Mouse (Mus musculus): ENCODE measurements around the gene Cep295nl.
"Not testable (repeated sequence)": the region's sequence is repeated elsewhere in the genome, so short reads cannot be mapped to it uniquely, and the experiment has no call there.

Cep295nl gene

DNA sequence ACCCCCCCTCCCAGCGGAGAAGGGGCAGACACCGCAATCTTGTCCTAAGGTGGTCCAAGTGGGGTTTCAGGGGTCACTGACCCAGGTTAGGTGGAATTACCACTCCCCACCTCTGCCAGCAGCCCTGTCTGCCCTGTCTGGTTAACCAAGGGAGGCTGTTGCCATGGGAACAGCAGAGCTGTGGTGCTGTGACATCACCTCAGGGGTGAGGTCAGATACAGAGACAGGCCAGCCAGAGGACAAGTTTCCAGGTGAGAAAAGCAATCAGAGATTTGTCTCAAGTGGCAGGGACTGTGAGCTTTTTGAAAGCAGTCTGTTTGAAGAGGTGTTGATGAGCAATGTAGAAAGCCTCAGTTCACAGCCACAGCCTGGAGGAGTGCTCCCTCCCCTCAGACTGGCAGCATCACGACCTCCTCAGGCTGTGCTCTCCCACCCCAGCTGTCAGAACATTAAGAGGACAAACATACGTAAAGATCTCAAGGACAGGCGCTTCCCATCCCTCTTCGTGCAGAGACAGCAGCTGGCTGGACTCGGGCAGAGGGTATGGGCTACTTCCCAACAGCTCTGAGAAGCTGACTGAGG is at the start of gene Cep295nl:
Gene Cep295nl (minus strand): TSS at position 101 of the 582 bp plus-strand sequence.
- DNase-seq: peak; percentile 40

DNA sequence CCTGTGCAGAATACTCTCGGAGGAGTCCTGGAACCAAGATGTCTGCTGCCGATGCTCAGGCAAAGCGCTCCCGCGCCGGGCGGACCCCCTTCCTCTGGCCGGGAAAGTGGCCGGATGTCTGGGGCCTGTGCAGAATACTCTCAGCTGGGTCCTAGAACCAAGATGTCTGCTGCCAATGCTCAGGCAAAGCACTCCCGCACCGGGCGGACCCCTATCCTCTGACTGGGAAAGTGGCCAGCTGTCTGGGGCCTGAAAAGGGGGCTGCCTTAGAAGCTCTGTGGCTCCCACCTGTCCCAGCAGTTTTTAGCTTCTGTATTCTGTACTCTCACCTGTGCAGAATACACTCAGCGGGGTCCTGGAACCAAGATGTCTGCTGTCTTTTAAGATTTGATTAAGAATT is 45.5 kb upstream of the Cep295nl start:
- peak; percentile 4 for DNase-seq

DNA sequence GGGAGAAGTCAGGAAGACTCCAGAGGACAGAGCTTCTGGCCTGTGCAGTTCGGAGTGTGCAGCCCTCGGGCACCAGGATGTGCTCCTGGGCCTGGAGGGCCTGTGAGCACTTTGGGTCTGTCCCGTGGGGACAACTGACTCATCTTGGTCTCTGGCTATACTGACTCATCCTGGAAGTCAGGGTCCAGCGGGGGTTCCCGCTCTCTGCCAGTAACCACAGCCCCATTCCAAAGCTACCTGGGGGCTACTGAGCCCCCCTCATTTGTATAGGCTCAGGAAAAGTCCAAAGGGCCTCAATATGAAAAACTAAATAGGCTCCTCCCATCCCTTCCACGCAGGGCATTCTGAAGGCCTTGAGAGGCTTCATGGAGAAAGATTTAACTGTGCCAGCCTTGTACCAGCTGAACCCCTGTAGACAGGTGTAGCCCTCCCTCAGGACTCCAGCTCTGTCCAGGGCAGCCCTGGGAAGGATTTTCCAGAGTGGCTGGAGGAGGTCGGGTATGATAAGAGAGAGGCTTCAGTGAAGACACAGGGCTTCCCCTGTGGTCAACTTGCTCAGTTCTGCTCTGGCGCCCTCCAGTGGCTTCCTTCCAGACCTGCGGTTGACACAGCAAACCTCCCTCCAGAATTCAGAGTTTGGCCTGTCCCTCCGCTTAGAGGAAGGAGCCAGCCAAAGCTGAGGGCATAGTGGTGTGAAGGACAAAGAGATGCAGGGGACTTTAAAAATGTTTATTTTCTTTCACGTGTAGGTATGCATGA is 37.1 kb upstream of the Cep295nl start:
- DNase-seq: peak; percentile 93

DNA sequence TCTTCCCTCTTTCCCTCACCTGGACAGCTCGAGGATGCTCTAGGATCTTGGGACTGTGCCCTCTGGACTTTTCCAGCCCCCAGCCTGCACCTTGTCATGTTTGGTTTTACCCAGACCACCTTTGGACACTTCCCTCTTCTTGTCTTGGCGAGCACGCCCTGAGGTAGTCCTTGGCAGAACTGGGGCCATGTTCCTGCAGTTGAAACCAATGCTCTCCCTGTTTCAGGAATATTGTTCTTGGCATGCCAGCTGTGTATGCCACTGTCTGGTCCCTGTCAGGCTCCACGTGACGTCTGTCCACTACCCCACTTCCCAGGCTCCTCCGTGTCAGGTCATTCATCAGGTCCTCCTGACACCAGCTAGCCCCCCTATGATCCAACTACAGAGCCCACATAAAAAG is 36.4 kb upstream of the Cep295nl start:
- DNase-seq: no peak

DNA sequence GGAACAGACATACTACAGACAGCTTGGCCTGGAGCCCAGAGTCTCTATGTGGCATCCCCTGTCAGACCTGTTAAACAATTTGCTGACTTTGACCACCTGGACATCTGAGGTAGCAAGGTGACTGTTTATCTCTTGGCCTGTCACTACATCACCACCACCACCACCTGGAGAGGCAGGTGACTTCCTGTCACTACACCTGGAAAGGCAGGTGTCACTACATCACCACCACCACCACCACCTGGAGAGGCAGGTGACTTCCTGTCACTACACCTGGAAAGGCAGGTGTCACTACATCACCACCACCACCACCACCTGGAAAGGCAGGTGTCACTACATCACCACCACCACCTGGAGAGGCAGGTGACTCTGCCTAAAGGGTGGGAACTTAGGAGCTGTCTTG is 34.0 kb upstream of the Cep295nl start:
- not testable (repeated sequence) for DNase-seq

DNA sequence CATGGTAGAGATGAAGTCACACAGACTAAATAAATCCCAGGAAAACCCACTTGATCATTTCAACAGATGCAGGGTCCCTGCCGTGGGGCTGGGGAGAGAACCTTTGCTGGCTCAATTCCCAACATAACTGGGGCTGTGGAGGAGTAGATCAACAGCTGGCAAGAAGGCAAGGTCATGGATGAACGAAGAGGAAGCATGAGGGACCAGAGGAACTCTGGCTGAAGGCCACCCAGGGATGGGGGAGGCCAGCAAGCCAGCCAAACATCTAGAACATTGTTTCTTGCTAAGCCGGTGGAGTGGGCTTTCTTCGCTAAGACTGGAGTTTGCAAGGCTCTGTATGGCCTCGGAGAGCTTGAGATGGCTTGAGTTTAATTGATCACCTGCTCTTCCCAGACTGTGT is 33.6 kb upstream of the Cep295nl start:
- DNase-seq: no peak

DNA sequence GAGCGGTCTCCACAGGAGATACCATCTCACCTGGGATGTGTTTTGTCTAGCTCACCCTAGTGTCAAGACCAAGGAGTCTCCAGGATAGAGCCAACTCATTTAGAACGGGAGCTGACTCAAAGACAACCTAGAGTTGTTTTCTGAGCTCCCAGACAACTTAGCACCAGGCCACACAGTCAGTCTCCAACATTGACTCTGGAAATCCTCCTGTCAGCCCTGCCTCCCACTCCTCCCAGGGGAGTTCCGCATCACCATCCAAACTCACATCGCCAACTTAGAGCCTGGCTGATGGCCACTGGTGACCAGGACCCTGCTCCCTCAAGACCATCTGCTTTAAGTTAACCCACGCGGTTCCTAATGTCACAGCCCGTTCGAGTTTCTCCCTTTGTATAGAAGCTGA is 33.2 kb upstream of the Cep295nl start:
- no peak for DNase-seq

DNA sequence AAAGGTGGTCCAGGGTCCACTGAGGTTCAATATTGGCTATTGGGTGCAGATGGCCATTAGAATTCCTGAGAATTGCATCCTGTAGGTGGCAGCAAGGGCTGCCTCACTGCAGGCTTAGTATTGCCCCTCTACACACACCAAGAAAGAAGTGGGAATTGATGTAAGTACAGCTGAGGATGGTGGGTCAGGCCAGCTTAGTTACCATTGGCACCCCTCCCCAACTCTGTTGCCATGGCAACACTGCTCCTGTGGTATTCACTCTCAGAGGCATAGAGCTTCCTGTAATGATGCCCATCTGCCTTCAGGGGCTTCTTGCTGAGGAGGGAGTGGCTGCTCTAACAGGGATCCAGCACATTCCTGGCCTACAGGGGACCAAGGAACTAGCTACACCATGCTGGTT is 32.7 kb upstream of the Cep295nl start:
- DNase-seq: no peak

DNA sequence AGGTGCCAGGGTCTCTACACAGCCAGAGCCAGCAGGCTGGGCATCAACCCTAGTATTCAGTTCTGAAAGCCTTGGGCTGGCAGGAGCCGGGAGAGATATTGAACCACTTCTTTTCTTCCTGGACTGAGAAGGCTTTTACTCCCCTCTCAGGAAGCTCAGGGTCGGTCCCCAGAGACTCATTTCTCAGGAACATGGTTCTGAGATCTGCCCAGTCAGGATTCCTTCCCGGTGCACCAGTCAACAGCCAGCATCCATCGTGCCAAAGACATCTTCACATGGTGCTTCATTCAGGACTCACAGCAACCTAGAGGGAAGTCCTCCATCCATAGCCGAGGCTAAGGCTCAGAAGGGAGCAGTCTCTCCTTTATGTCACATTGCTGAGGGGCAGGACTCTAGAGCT is 32.2 kb upstream of the Cep295nl start:
- no peak for DNase-seq

DNA sequence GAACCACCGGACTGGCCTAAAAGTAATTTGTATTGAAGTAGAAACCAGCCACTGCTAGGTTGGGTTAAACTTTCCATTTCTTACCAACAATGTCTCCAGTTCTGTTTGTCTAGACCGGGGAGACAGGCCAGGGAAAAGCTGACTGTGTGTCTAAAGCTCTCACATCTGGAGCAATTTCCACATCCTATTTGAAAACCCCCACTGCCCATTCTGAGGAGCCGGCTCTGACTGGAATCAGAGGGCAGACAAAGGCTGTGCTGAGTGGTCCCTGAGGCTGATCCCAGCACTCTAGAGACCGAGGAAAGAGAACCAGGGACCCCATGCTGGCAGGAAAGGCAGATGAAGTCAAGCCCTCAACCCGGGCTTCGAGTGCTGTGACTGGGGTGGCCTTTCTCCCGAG is 30.3 kb upstream of the Cep295nl start:
- no peak for DNase-seq

DNA sequence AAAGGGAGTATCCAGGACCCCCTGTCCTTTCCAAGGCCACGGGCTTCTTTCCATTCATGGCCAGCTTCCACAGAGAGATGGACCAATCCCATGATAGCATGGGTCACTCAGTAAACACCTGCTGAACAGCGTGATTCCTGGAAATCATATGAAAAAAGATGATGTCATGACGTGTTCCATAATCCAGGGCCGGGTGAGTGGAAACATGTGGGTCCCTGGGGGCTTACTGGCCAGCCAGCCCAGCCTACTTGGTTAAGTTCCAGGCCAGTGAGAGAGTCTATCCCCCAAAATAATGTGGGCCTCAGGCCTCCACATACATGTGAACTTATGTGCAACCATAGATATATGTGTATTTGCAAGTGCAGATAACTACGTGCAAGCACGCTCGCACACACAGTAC is 29.6 kb upstream of the Cep295nl start:
- DNase-seq: no peak

DNA sequence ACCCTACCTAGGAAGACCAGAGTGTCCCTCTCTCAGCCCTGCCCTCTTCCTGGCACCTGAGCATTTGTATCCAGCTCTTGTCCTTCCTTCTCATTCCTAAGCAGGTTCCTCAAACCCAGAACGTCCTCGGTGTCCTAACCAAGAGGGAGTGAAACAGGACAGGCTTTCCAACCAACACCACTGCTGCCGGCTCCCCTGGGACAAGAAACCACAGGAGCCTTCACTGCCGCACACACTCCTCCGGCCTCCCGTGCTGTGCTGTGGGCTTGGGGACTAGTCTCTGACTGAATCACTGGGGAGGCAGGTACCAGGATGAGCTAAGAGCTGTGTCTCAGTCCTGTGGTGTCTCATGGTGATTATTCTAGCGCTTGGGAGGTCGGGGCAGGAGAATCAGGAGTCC is 27.4 kb upstream of the Cep295nl start:
- peak; percentile 6 for DNase-seq

DNA sequence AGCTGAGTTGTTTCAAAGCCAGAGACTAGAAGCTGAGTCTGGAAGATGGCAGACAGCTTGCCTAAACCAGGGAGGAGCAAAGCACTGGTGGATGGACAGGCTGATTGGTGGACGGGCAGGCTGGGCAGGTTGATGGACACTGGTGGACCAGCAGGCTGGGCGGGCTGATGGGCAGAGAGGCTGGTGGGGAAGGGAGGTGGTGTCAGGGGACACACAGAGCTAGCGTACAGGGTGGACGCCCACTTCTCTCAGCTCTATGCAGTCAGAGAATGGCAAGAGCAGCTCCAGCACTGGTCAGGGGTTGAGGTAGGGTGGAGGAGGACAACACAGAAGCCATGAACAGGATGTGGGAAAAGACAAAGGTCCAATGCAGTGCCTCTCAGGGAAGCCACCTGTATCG is 27.0 kb upstream of the Cep295nl start:
- DNase-seq: no peak

DNA sequence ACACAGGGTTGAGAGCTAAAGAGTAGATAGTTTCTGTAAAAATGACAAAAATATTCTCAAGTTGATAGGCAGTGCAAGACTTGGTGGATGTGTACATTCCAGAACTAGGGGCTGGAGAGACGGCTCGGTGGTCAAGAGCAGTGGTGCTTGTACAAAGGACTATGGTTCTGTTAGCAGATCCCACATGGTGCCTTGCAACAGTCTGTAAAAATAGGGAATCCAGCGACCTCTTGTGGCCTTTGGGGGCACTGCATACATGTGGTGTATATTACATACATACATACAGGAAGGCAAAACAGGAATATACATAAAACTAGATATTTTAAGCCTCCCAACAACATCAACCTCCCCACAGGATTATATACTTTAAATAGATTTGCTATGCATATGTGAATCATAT is 26.0 kb upstream of the Cep295nl start:
- peak; percentile 73 for DNase-seq

DNA sequence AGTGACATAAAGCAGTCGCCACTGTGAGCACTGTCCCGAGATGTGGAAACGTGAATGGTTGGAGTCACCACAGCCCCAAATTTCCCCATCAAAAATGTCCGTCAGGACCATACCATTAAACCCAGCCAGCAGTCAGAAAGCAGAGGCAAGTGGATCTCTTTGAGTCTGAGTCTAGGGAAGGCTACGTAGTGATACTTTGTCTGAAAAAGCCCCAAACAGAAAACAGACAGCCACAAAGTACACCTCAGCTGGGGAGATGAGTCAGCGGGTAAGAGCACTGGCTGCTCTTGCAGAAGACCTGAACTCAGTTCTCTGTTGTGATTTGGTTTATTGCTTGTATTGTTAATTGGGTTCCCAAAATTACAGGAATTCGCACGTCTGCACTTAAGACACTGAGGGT is 24.3 kb upstream of the Cep295nl start:
- DNase-seq: no peak

DNA sequence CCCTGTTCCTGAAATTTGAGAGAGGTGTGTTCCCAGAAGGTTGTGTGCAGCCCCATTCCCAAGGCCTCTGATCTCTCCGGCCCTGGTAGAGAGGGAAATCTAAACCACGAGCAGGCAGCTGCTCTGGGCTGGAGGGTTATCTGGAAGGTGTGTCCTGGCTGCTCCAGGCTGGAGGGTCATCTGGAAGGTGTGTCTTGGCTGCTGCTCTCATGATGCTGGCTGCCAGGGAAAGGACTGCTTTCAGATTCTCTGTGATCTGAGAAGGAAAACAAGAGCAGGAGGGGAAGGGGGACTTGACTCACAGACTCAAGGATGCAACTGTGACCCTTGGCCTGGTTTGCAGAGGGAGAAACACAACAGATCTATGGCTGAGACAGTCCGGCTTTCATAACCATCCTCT is 23.8 kb upstream of the Cep295nl start:
- peak; percentile 3 for DNase-seq

DNA sequence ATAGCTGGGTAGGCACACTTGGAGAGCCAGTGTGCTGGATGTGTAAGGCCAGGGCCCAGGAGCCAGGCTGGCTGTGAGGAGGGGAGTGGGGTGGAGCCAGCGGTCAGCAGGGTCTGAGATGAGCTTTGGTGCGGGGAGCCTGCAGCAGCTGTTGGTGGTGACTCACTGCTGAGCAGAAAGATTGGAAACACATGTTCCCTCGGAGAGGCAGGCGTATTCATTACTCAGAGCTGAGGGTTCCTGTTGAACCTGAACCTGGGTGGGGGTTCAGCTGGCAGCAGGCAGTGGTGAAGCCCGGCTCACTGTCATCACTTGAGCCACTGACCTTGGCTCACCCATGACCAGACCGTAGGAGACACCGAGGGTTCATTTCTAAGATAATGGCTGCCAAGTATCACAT is 22.9 kb upstream of the Cep295nl start:
- DNase-seq: peak; percentile 6

DNA sequence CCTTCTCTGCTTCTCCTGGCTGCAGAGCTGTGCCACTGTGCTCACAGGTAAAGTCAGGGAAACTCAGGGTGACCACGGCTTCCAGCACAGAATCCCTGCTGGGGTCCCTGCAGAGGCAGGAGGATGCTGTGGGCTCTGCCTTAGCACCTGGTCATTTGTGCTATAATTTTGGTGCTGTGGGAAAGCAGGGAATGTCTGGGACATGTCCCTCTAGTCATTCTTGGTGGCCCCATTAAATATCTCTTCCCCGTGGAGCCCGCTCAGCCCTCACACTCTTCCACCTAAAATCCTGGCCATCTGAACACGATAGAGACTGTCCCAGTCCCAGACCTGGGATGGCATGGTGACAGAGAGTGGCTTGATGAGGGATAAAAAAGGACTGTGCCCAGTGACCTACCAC is 21.7 kb upstream of the Cep295nl start:
- DNase-seq: peak; percentile 5

DNA sequence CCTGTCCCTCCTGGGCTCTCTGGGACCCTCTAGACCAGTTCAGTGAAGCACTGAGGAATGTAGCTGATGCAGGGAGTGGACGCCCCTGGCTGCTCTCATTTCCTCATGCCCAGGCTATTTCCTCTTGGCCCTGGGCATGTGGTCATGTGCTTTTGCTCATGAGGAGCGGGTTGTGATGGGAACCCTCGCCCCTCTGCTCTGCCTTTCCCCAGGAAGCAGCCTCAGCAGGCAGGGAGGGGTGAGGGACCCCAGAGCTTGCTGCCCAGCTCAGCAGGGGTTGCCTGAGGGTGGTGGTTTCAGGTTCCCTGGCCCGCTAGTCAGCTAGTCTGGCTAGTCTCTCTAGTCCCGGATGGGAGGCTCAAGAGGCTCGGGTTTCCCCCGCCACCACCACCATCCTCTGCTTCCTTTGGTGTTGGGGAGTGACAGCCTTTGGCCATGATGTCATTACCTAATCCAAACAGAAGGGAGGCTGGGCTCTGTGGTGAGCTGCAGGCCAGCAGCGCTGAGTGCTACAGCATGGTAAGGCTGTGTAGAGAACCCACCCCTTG is 20.7 kb upstream of the Cep295nl start:
- peak; percentile 10 for DNase-seq

DNA sequence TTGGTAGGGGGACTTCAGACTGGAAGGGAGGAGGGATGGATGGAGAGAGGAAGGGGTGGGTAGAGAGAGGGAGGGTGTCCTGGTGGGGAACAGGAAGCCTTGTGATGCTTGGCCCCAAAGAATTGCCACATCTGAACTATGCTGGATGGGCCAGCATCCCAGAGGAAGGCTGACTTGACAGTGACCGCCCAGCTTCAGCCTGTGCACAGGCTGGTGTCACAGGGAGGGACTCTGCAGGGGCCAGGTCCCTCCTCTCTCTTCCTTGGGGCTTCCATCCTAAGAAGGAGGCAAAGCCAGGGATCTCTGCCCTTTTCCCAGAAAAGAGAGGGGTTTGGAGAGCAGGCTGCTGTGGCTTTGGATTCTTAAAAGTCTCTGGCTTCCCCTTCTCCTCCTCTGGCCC is 20.2 kb upstream of the Cep295nl start:
- DNase-seq: peak; percentile 3

DNA sequence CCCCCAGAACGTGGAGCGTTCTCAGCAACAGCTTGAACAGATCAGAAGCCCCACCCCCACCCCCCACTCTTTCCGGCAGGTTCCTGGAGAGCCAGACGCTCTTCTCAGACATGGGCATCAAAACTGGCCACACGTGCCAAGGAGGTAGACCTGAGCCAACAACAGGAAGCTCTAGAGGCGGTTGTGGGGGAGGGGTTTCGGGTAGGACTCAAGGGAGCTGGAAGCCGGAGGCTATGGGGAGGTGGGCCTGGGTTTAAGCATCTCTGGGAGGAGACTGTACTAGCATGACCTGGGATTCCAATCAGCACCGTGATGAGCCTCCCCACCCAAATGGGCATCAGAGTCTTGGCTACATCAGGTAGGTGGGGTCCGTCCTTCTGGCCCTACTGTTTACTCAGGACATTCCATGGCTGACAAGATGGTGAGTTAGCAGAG is 18.6 kb upstream of the Cep295nl start:
- peak; percentile 51 for DNase-seq

DNA sequence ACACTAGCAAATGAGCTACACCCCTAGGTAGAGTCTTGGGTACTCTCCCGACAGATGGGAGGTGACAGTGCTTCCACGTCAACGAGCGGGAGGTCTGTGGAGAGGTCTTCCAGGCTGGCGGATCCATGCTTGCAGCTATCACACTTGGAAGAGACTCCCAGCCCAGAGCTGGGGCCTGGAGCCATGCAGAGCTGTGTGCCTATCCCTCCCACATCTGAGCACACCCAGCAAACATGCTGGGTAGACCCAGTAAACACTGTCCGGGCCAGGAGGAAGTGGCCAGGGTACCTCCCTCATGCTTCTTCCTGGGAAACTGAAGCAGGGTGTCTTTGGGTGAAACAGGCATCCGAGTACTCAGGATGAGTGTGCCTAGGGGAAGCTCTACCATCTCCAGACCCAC is 18.2 kb upstream of the Cep295nl start:
- peak; percentile 9 for DNase-seq

DNA sequence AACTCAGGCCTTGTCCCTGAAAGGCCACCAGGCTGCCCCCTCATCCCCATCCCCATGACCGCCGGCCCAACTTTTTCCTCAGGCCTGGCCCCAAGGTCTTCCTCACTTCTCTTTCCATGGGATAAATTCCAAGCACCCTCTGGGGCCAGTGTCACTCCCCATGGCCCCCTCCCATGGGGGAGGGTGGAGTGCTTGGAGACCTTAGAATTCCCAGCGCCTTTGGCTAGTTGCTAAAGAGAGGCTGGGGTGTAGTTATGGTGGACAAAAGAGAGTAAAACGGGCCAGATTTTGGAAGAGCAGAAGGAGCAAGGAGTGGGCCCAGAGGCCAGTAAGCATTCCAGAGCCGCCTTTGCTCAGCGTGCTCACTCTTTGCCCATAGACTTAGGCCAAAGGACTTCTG is 13.3 kb upstream of the Cep295nl start, which contains the start of gene Timp2:
Gene Timp2 (minus strand): TSS at position 101 of the 400 bp plus-strand sequence.
- no peak for DNase-seq

DNA sequence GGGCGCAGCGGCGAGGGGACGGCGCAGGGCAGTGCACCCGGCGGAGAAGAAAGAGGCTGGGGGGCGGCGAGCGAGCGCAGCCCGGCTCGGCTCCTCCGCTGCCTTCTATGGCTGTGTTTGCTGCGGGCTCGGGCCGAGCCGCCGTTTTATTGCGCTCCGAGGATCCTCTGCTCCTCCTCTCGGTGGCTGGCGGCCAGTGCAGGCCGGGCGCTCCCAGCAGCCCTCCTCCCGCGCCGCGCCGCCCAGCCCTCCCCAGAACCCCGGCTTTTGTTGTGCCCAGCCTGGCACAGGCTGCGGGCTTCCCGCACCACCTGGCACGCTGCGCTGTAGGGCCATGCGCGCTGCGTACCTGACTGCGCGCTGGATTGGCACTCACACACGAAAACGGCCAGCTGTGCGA is 12.9 kb upstream of the Cep295nl start:
- peak; percentile 93 for DNase-seq
